ENCODE assay signal across 20 mouse cellular contexts in the genomic region with DNA sequence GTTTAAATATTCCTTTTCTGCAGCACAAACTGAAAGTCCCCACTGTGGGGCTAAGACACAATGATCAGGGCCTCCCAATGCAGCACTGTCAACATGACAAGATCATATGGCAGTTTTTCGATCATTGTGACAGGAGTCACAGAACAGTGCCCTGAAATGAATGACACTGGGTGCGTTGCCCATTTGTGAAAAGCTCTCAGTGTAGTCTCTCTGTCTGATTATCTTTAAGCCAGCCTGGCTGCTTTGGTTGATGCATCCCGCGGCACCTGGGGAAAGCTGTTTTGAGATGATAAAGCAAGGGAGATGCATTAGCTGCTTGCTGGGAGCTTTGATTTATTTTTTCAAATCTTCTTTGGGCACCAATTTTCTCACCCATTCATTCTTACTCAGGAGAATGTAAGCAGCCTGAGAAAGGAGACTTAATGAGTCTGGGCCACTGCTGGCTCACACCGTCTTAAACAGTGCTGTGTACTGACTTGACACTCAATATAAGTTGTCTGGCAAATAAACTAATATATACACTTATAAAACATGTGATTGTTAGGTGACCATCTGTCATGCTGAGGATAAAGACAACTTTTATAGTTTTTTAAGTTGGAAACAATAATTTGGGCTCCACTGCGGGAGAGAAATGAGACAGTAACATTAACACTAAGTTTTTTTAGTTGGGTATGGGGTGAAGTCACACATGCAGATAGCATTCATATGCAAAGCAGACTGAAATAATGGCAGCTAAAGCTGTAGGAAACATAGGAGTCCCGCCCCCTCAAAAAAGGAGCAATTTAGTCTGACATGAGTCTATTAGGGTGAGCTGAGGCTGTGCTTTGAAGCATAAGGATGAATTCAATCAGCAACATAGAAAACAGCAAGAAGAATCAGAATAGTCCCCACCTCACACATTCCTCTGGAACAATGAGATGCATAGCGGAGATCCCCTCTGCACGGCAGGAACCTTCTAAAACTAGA.
A peak's percentile ranks its signal among the peaks of the same experiment; 100 is the strongest.
DNase-seq lines count a peak whose midpoint lies in the region; ATAC-seq and TF ChIP-seq lines count a peak whose summit lies in the region.
"Had no signal": no experiment of that assay in that cellular context is flagged by ENCODE, and none has a peak within 500 bp of the region (broad histone marks: within the 10 kb centered on the region; RNA-seq: fewer than 3 reads in every experiment).

No protein-coding gene starts in this region.

- H3K9ac ChIP-seq in hindbrain, embryonic 12.5 days: no peak overlapping the region
- no peak overlapping the region for H3K9ac ChIP-seq in hindbrain, postnatal 0 days (replicated peaks; ENCODE audit: low read length)
- H3K9ac ChIP-seq in forebrain, embryonic 16.5 days (replicated peaks; ENCODE audit: low read depth, low read length): 0 out of 2 replicates have a peak overlapping the region, but pooled peaks have one; percentile 15
- no peak overlapping the region for H3K9ac ChIP-seq in midbrain, embryonic 14.5 days (replicated peaks; ENCODE audit: low read length)
- H3K9ac ChIP-seq: embryonic facial prominence, embryonic 12.5 days; limb, embryonic 15.5 days had no signal

- no peak for TF ChIP-seq CTCF in hindbrain, postnatal 0 days (IDR thresholded peaks at IDR 0.05; ENCODE audit: low read depth)
- no peak for TF ChIP-seq CTCF in brain, embryonic 14.5 days (IDR thresholded peaks at IDR 0.05; ENCODE audit: borderline replicate concordance, extremely low read depth, insufficient read depth, insufficient read length)

- no peaks in the 10 kb centered on the region for H3K36me3 ChIP-seq in hindbrain, embryonic 12.5 days
- H3K36me3 ChIP-seq in hindbrain, postnatal 0 days (ENCODE audit: insufficient read depth, low read length): no peaks in the 10 kb centered on the region
- no peaks in the 10 kb centered on the region for H3K36me3 ChIP-seq in forebrain, embryonic 16.5 days (ENCODE audit: control insufficient read depth, insufficient read depth)
- no peaks in the 10 kb centered on the region for H3K36me3 ChIP-seq in midbrain, embryonic 14.5 days (ENCODE audit: control insufficient read depth, insufficient read depth, low read length)
- H3K36me3 ChIP-seq: embryonic facial prominence, embryonic 12.5 days; limb, embryonic 15.5 days had no signal

- ATAC-seq in hindbrain, embryonic 12.5 days (ENCODE audit: low FRiP score): peak; percentile 74
- ATAC-seq in hindbrain, postnatal 0 days: no peak
- ATAC-seq in forebrain, embryonic 16.5 days: peak; percentile 96
- peak; percentile 53 for ATAC-seq in midbrain, embryonic 14.5 days (ENCODE audit: low FRiP score, low TSS enrichment)
- ATAC-seq in inflammation-experienced regulatory T-cells, adult 6 months: no peak
- ATAC-seq: intestine, postnatal 0 days had no signal

- 40% methylated on average over 9 of the region's 9 CpGs for WGBS in hindbrain, embryonic 12.5 days
- WGBS in hindbrain, postnatal 0 days: 28% methylated on average over 9 of the region's 9 CpGs
- 5% methylated on average over 9 of the region's 9 CpGs for WGBS in forebrain, embryonic 16.5 days
- WGBS in midbrain, embryonic 14.5 days: 19% methylated on average over 9 of the region's 9 CpGs

- no peak overlapping the region for H3K27ac ChIP-seq in hindbrain, embryonic 12.5 days
- no peak overlapping the region for H3K27ac ChIP-seq in hindbrain, postnatal 0 days
- H3K27ac ChIP-seq in forebrain, embryonic 16.5 days (ENCODE audit: low read length): peak overlapping the region; percentile 69
- no peak overlapping the region for H3K27ac ChIP-seq in midbrain, embryonic 14.5 days (replicated peaks; ENCODE audit: low read depth, low read length)
- H3K27ac ChIP-seq: embryonic facial prominence, embryonic 12.5 days; limb, embryonic 15.5 days had no signal

- no peaks in the 10 kb centered on the region for H3K4me1 ChIP-seq in hindbrain, embryonic 12.5 days
- no peaks in the 10 kb centered on the region for H3K4me1 ChIP-seq in hindbrain, postnatal 0 days (ENCODE audit: insufficient read depth, low read length)
- peaks cover 22% of the 10 kb centered on the region for H3K4me1 ChIP-seq in forebrain, embryonic 16.5 days (replicated peaks; ENCODE audit: control insufficient read depth, insufficient read depth, low read length)
- H3K4me1 ChIP-seq in midbrain, embryonic 14.5 days (ENCODE audit: control insufficient read depth, insufficient read depth, low read length): peaks cover 8% of the 10 kb centered on the region
- H3K4me1 ChIP-seq: embryonic facial prominence, embryonic 12.5 days; limb, embryonic 15.5 days had no signal

- H3K4me2 ChIP-seq in hindbrain, embryonic 12.5 days (replicated peaks): no peak overlapping the region
- H3K4me2 ChIP-seq in hindbrain, postnatal 0 days (ENCODE audit: low read depth, low read length): no peak overlapping the region
- peak overlapping the region; percentile 33; the same call in 1 of the 2 replicates for H3K4me2 ChIP-seq in forebrain, embryonic 16.5 days (ENCODE audit: low read length)
- no peak overlapping the region for H3K4me2 ChIP-seq in midbrain, embryonic 14.5 days (ENCODE audit: low read length)
- H3K4me2 ChIP-seq: embryonic facial prominence, embryonic 12.5 days; heart, embryonic 11.5 days; limb, embryonic 15.5 days had no signal

- peaks cover 27% of the 10 kb centered on the region for H3K27me3 ChIP-seq in hindbrain, embryonic 12.5 days
- no peaks in the 10 kb centered on the region for H3K27me3 ChIP-seq in hindbrain, postnatal 0 days (ENCODE audit: insufficient read depth, low read length)
- H3K27me3 ChIP-seq in forebrain, embryonic 16.5 days (replicated peaks; ENCODE audit: control insufficient read depth, insufficient read depth, low read length): no peaks in the 10 kb centered on the region
- H3K27me3 ChIP-seq in midbrain, embryonic 14.5 days (ENCODE audit: control insufficient read depth, insufficient read depth, low read length): no peaks in the 10 kb centered on the region
- H3K27me3 ChIP-seq: embryonic facial prominence, embryonic 12.5 days; limb, embryonic 15.5 days had no signal

- no peaks in the 10 kb centered on the region for H3K9me3 ChIP-seq in hindbrain, embryonic 12.5 days (replicated peaks)
- H3K9me3 ChIP-seq in hindbrain, postnatal 0 days (ENCODE audit: low read length): no peaks in the 10 kb centered on the region
- no peaks in the 10 kb centered on the region for H3K9me3 ChIP-seq in forebrain, embryonic 16.5 days (ENCODE audit: control insufficient read depth, low read length)
- H3K9me3 ChIP-seq in midbrain, embryonic 14.5 days (ENCODE audit: control insufficient read depth, low read length): no peaks in the 10 kb centered on the region
- H3K9me3 ChIP-seq: embryonic facial prominence, embryonic 12.5 days; limb, embryonic 15.5 days had no signal

- no peak overlapping the region for H3K4me3 ChIP-seq in hindbrain, embryonic 12.5 days
- H3K4me3 ChIP-seq in hindbrain, postnatal 0 days (ENCODE audit: low read length): no peak overlapping the region
- no peak overlapping the region for H3K4me3 ChIP-seq in forebrain, embryonic 16.5 days (replicated peaks; ENCODE audit: low read length)
- H3K4me3 ChIP-seq in midbrain, embryonic 14.5 days (replicated peaks; ENCODE audit: low read depth, low read length): no peak overlapping the region
- H3K4me3 ChIP-seq: embryonic facial prominence, embryonic 12.5 days; limb, embryonic 15.5 days had no signal

- no peak for DNase-seq in hindbrain, postnatal 0 days (ENCODE audit: low spot score)
- peak; percentile 94 for DNase-seq in brain, embryonic 14.5 days (ENCODE audit: low read depth)
- peak; percentile 61 for DNase-seq in midbrain, embryonic 14.5 days
- DNase-seq in heart, adult 18-20 months: no peak
- DNase-seq in adrenal gland, postnatal 36 days: no peak
- DNase-seq: adrenal gland, adult 2 months; B cell, adult 2 months; cerebellum, adult 9-10 months; gastrocnemius, postnatal 14 days; kidney, postnatal 10 days; lung, adult 2 months; lung, postnatal 4 days; right cerebral cortex, postnatal 4 days had no signal

- no peak for TF ChIP-seq POLR2A in brain, embryonic 14.5 days (IDR thresholded peaks at IDR 0.05; ENCODE audit: borderline replicate concordance, extremely low read depth, insufficient read depth, insufficient read length, poor library complexity, severe bottlenecking)

Comparison
In these comparisons a context has a peak if more than half of its experiments do, and no peak if none do; other contexts are left out.
1. ATAC-seq: peak in hindbrain, embryonic 12.5 days (single experiment), forebrain, embryonic 16.5 days (single experiment) and midbrain, embryonic 14.5 days (single experiment); none in hindbrain, postnatal 0 days (single experiment) and inflammation-experienced regulatory T-cells, adult 6 months (single experiment).
2. DNase-seq: peak in brain, embryonic 14.5 days (single experiment) and midbrain, embryonic 14.5 days (single experiment); none in hindbrain, postnatal 0 days (single experiment), heart, adult 18-20 months (0 of 2) and adrenal gland, postnatal 36 days (0 of 2).